Mouse (Mus musculus) olfactory bulb, adult 2 months (tissue): ENCODE measurements around the gene Mfsd4a.

Experiments used
- CTCF ChIP-seq: fragments of 200-500 bp; IDR thresholded peaks from 2 replicates; pipeline ENCODE4 v1.5.1; 2012; ENCODE audit warnings: low read depth, mild to moderate bottlenecking, low read length, moderate library complexity; ENCODE audit not compliant: insufficient read depth
- POLR2A ChIP-seq: fragments of 200-500 bp; IDR thresholded peaks from 2 replicates; pipeline ENCODE4 v1.6.1; 2012; ENCODE audit warnings: mild to moderate bottlenecking, low read depth, low read length, moderate library complexity; ENCODE audit not compliant: insufficient read depth

DNA sequence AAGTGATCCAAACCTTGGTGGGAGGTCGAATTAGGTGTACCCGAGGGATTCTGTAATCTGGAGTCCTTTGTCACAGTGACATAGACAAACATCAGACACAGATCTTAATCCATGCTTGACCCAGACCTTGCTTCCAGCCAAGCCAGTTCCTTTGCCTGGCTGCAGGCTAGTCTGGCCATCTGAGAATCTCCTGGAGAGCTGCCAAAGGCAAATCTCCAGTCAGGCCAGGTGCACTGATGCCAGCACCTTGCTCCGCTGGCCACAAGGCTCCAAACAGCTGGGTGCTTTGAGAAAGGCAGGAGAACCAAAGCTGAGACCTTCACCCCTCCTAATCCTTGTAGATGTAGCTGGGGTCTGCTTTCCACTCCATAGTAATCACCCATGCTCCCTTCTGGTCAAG lies 16.1 kb downstream of the Mfsd4a start:
- TF ChIP-seq CTCF (no peak), POLR2A (no peak)
